Mouse (Mus musculus) forebrain, embryonic 13.5 days (tissue): ENCODE results near the gene 9530053A07Rik. TPM values are rescaled to one million over a fixed set of nuclear protein-coding genes. Genes with fewer than 3 reads are reported as not detected.

ENCODE experiments used
- ATAC-seq: fragments of 200-750 bp; cut with Nextera tagmentation; 2 replicates; pipeline ENCODE4 v1.8.0; 2017
- H3K27ac ChIP-seq: fragments of 300-500 bp; sonication (generic); 2 replicates; pipeline ENCODE4 v1.5.1; 2015; ENCODE audit warnings: inconsistent platforms, mild to moderate bottlenecking, moderate library complexity
- H3K27me3 ChIP-seq: fragments of 300-500 bp; sonication (generic); 2 replicates; pipeline ENCODE4 v1.6.1; 2015; ENCODE audit warnings: mild to moderate bottlenecking, inconsistent platforms
- H3K36me3 ChIP-seq: fragments of 300-500 bp; sonication (generic); 2 replicates; pipeline ENCODE4 v1.6.1; 2015; ENCODE audit warnings: mild to moderate bottlenecking, inconsistent platforms; ENCODE audit not compliant: poor library complexity, severe bottlenecking
- H3K4me1 ChIP-seq: fragments of 300-500 bp; sonication (generic); 2 replicates; pipeline ENCODE4 v1.6.1; 2015; ENCODE audit warnings: inconsistent platforms
- H3K4me2 ChIP-seq: fragments of 300-500 bp; sonication (generic); 2 replicates; pipeline ENCODE4 v1.6.1; 2015; ENCODE audit warnings: inconsistent platforms, mild to moderate bottlenecking, moderate library complexity
- H3K4me3 ChIP-seq: fragments of 300-500 bp; sonication (generic); 2 replicates; pipeline ENCODE4 v1.5.1; 2015; ENCODE audit warnings: mild to moderate bottlenecking, inconsistent platforms
- H3K9ac ChIP-seq: fragments of 300-500 bp; sonication (generic); 2 replicates; pipeline ENCODE4 v1.6.1; 2015; ENCODE audit warnings: mild to moderate bottlenecking, inconsistent platforms
- H3K9me3 ChIP-seq: fragments of 300-500 bp; sonication (generic); replicated peaks from 2 replicates; pipeline ENCODE4 v1.6.1; 2016; ENCODE audit warnings: inconsistent platforms
- WGBS: fragments of 180-500 bp; shearing (Covaris S2); methylation state at CpG from one replicate; pipeline ENCODE4 v1.1.7; 2015; 5-methylcytosine and 5-hydroxymethylcytosine counted together
- polyA plus RNA-seq: library from polyadenylated mRNA; unstranded; fragments of >200 nt; fragmentation: Nextera tagmentation; extraction: Ambion mirVana; gene quantifications from 2 replicates; pipeline ENCODE4 v1.2.1, GENCODE M21; 2015

The 9530053A07Rik gene
- polyA plus RNA-seq, 1 experiment from 2014 or later: 0.10 TPM

DNA sequence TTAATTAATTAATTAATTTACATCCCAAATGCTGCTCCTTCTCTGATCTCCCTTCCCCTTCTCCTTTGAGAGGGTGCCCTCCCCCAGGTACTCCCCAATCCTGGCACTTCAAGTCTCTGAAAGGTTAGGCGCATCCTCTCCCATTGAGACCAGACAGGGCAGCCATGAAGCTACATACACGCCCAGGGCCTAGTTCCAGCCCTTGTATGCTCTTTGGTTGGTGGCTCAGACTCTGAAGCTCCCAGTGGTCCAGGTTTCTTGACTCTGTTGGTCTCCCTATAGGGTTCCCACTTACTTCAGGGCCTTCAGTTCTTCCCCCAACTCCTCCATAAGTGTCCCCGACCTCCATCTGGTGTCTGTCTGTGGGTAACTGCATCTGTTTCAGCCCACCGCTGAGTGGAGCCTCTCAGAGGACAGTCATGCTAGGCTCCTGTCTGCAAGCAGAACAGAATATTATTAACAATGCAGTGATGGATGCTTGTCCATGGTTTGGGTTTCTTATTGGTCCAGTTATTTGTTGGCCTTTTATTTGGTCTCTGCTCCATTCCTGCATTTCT is 76.9 kb downstream of the 9530053A07Rik start:
- no peak for ATAC-seq
- 73% methylated on average over 4 of the region's 4 CpGs for WGBS

DNA sequence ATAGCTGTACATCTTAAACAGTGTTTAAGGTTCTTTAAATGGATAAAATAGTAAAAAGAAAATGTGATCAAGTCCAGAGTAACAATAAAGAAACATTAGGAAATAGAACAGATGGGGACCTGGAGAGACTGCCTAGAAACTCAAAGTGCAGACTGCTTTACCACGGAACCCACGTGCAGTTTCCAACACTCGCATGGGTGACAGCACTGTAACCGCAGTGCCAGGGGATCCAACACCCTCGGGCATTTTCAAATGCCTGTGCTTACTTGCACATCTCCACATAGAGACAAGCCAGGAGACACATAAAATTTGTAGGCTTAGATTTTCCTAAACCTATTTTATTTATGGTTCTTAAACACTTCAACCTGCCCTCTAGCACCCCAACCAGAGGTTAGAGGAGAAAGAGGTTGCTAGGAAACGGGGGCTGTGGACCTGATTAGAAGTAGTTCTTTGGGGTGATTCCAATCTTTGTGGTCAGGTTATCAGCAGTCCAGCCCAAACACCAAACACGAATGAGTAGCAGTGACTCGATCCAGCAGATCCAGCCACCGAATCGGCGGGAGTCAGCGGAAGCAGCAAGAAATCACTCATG is 79.2 kb downstream of the 9530053A07Rik start:
- WGBS: 44% methylated on average over 12 of the region's 12 CpGs
- Histone ChIP-seq H3K9ac (0 out of 2 replicates have a peak overlapping the region, but pooled peaks have one; percentile 54), H3K9me3 (no peaks in the 10 kb centered on the region), H3K27me3 (no peaks in the 10 kb centered on the region), H3K4me1 (no peaks in the 10 kb centered on the region; the same call in 1 of the 2 replicates), H3K4me3 (peak overlapping the region; percentile 35), H3K27ac (no peak overlapping the region), H3K36me3 (no peaks in the 10 kb centered on the region), H3K4me2 (peak overlapping the region; percentile 56)
- ATAC-seq: no peak

More for the DNA sequence above, 76.9 kb downstream of the 9530053A07Rik start:
- no peaks in the 10 kb centered on the region for H3K36me3 ChIP-seq
- no peak overlapping the region for H3K27ac ChIP-seq
- no peak overlapping the region for H3K4me2 ChIP-seq
- H3K4me3 ChIP-seq: no peak overlapping the region
- no peaks in the 10 kb centered on the region for H3K27me3 ChIP-seq
- H3K4me1 ChIP-seq: no peaks in the 10 kb centered on the region; the same call in 1 of the 2 replicates
- H3K9me3 ChIP-seq: no peaks in the 10 kb centered on the region
- H3K9ac ChIP-seq: no peak overlapping the region

DNA sequence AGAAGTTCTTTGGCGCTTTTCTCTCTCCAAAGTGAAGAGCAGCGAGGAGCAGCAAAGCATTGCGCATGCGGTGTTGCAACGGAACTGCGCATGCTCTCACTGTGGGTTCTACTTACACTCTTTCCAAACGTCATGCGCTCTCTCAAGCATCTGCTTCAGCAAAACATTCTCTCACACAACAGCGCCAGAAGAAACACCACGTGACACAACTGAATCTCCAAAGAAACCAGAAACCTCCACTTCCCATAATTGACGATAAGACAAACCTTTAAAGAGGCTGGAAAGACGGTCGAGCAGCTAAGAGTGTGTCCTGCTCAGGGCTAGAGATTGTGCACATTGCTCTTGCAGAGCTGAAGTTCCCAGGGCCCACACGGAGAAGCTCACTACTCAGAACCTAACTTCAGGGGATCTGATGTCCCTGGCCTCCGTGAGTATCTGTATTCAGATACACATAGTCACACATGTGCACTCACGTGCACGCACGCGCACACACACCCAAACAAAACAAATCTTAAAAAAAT is 79.8 kb downstream of the 9530053A07Rik start:
- peak; percentile 63; the same call in 1 of the 2 replicates for ATAC-seq
- WGBS: 51% methylated on average over 19 of the region's 19 CpGs
- H3K9ac ChIP-seq: 0 out of 2 replicates have a peak overlapping the region, but pooled peaks have one; percentile 54
- no peaks in the 10 kb centered on the region for H3K9me3 ChIP-seq
- peak overlapping the region; percentile 56 for H3K4me2 ChIP-seq
- H3K4me1 ChIP-seq: no peaks in the 10 kb centered on the region; the same call in 1 of the 2 replicates
- H3K27ac ChIP-seq: no peak overlapping the region
- H3K36me3 ChIP-seq: no peaks in the 10 kb centered on the region
- H3K27me3 ChIP-seq: no peaks in the 10 kb centered on the region
- H3K4me3 ChIP-seq: peak overlapping the region; percentile 35

DNA sequence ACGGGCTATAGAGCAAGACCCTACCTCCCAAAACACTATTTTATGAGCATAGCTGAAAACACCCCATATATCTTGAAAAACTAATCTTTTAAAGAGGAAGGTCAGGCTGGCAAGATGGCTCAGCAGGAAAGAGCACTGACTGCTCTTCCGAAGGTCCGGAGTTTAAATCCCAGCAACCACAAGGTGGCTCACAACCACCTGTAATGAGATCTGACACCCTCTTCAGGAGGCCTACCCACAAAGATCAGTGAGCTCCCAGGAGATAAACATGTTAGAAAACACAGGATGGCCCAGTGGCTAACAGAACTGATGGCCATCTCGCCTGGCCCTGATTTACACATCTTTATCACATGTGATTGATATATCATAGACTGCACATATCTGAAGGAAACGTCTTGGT is 81.5 kb downstream of the 9530053A07Rik start:
- no peak overlapping the region for H3K27ac ChIP-seq
- H3K36me3 ChIP-seq: no peaks in the 10 kb centered on the region
- ATAC-seq: no peak
- no peak overlapping the region for H3K4me2 ChIP-seq
- H3K9ac ChIP-seq: no peak overlapping the region
- 53% methylated on average over 5 of the region's 5 CpGs for WGBS
- no peaks in the 10 kb centered on the region for H3K27me3 ChIP-seq
- no peak overlapping the region for H3K4me3 ChIP-seq
- H3K4me1 ChIP-seq: no peaks in the 10 kb centered on the region; the same call in 1 of the 2 replicates
- no peaks in the 10 kb centered on the region for H3K9me3 ChIP-seq

DNA sequence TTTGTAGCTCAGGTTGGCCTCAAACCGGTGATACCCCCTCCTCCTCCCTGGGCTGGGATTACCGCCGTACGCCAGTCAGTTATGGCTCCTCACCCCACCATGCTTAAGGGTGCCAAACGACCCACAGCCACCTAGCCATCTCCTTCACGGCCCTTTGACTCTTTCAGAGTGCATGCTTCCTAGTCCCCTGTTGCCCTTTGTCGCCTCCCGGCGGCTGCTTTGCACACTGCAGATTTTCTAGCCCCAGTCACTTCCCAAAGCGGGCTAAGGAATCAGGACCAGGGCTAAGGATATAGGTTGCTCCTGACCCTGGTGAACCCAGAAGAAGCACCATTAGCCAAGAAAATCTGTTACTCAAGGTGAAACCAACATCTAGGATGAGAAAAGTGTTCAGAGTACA is 84.9 kb downstream of the 9530053A07Rik start:
- WGBS: 29% methylated on average over 10 of the region's 10 CpGs
- H3K4me2 ChIP-seq: no peak overlapping the region
- H3K4me1 ChIP-seq: no peaks in the 10 kb centered on the region
- no peak overlapping the region for H3K4me3 ChIP-seq
- no peaks in the 10 kb centered on the region for H3K9me3 ChIP-seq
- no peaks in the 10 kb centered on the region for H3K36me3 ChIP-seq
- no peak for ATAC-seq
- no peak overlapping the region for H3K9ac ChIP-seq
- H3K27ac ChIP-seq: no peak overlapping the region
- H3K27me3 ChIP-seq: no peaks in the 10 kb centered on the region

Other genes with a start within 250 kb of the 9530053A07Rik start
- gene Zfp974, start 200.0 kb upstream of the 9530053A07Rik start, polyA plus RNA-seq: 14.9 and 17.2 TPM in 2 replicates
- gene Zfp780b, start 150.3 kb upstream of the 9530053A07Rik start, polyA plus RNA-seq: 28.7 and 29.0 TPM in 2 replicates
- 5.2 and 7.1 TPM in 2 replicates for gene Zfp850, start 115.4 kb upstream of the 9530053A07Rik start, polyA plus RNA-seq
- gene Psmc4, start 79.4 kb upstream of the 9530053A07Rik start, polyA plus RNA-seq: 389 and 404 TPM in 2 replicates
- gene Fcgbp, start 58.2 kb upstream of the 9530053A07Rik start, polyA plus RNA-seq: 0.06 and 0.15 TPM in 2 replicates
- gene Fbl, start 40.2 kb downstream of the 9530053A07Rik start, polyA plus RNA-seq: 114 and 132 TPM in 2 replicates
- 14.0 and 14.3 TPM in 2 replicates for gene Dyrk1b, start 50.0 kb downstream of the 9530053A07Rik start, polyA plus RNA-seq
- gene Eid2, start 138.4 kb downstream of the 9530053A07Rik start, polyA plus RNA-seq: 3.3 TPM in 2 replicates
- 30.3 and 31.4 TPM in 2 replicates for gene Eid2b, start 148.3 kb downstream of the 9530053A07Rik start, polyA plus RNA-seq
- gene Selenov, start 161.7 kb downstream of the 9530053A07Rik start, polyA plus RNA-seq: 0.33 and 0.39 TPM in 2 replicates
- 20.3 and 22.2 TPM in 2 replicates for gene Dll3, start 172.8 kb downstream of the 9530053A07Rik start, polyA plus RNA-seq
- gene Timm50, start 182.6 kb downstream of the 9530053A07Rik start, polyA plus RNA-seq: 168 and 179 TPM in 2 replicates
- 93.4 and 102 TPM in 2 replicates for gene Supt5, start 209.3 kb downstream of the 9530053A07Rik start, polyA plus RNA-seq
- gene Rps16, start 221.2 kb downstream of the 9530053A07Rik start, polyA plus RNA-seq: 644 and 704 TPM in 2 replicates
- 43.1 and 50.0 TPM in 2 replicates for gene Plekhg2, start 243.1 kb downstream of the 9530053A07Rik start, polyA plus RNA-seq